Comparison of ENCODE assay signal across 28 mouse cellular contexts in genomic region chr5:65610541-65610940, GRCm38 (mm10).
DNase-seq lines count a peak whose midpoint lies in the region; ATAC-seq lines count a peak whose summit lies in the region.
"Had no signal": no experiment of that assay in that cellular context is flagged by ENCODE, and none has a peak within 500 bp of the region (broad histone marks: within the 10 kb centered on the region; RNA-seq: fewer than 3 reads in every experiment).

No protein-coding gene starts in this region.

- H3K27me3 ChIP-seq in liver, embryonic 16.5 days (ENCODE audit: control insufficient read depth, insufficient read depth, low read depth, low read length) = no peaks in the 10 kb centered on the region
- H3K27me3 ChIP-seq in liver, embryonic 12.5 days (replicated peaks) = no peaks in the 10 kb centered on the region
- H3K27me3 ChIP-seq: CH12.LX; embryonic facial prominence, embryonic 13.5 days; embryonic facial prominence, embryonic 15.5 days; forebrain, embryonic 13.5 days; forebrain, embryonic 15.5 days; Patski had no signal

- DNase-seq in adrenal gland, adult (ENCODE audit: inconsistent age in 2 of 2, low spot score in 1 of 2) = peak; percentile 44 to 70
- no peak for DNase-seq in adrenal gland, postnatal 4 days (ENCODE audit: low spot score in 2 of 2)
- peak; percentile 18 for DNase-seq in adrenal gland, adult 8-10 months
- DNase-seq in adrenal gland, postnatal 25 days = no peak
- DNase-seq in adrenal gland, postnatal 36 days = peak; percentile 48 to 49
- no peak for DNase-seq in spleen, adult 12 weeks (ENCODE audit: low spot score)
- DNase-seq: B cell, adult 2 months; cerebellum, adult 11 months; cerebellum, adult 18-20 months; cerebellum, adult 8-10 months; cerebellum, adult 9-11 months; cerebellum, postnatal 14 days; cerebellum, postnatal 36 days; embryo, embryonic 11 days; forebrain, postnatal 0 days had no signal

- H3K9ac ChIP-seq in liver, embryonic 16.5 days (ENCODE audit: low read depth, low read length) = no peak overlapping the region
- H3K9ac ChIP-seq in liver, embryonic 12.5 days = no peak overlapping the region
- H3K9ac ChIP-seq: embryonic facial prominence, embryonic 13.5 days; embryonic facial prominence, embryonic 15.5 days; forebrain, embryonic 13.5 days; forebrain, embryonic 15.5 days; forebrain, postnatal 0 days had no signal

- H3K9me3 ChIP-seq in liver, embryonic 16.5 days (replicated peaks; ENCODE audit: control insufficient read depth, low read length) = no peaks in the 10 kb centered on the region
- H3K9me3 ChIP-seq in liver, embryonic 12.5 days (replicated peaks) = no peaks in the 10 kb centered on the region
- H3K9me3 ChIP-seq: embryonic facial prominence, embryonic 13.5 days; embryonic facial prominence, embryonic 15.5 days; forebrain, embryonic 10.5 days; forebrain, embryonic 13.5 days; forebrain, embryonic 15.5 days; G1E had no signal

- peak overlapping the region; percentile 14; the same call in 1 of the 2 replicates for H3K27ac ChIP-seq in liver, embryonic 16.5 days (ENCODE audit: low read length)
- H3K27ac ChIP-seq in liver, embryonic 12.5 days = no peak overlapping the region
- H3K27ac ChIP-seq: embryonic facial prominence, embryonic 13.5 days; embryonic facial prominence, embryonic 15.5 days; forebrain, embryonic 10.5 days; forebrain, embryonic 13.5 days; forebrain, embryonic 15.5 days had no signal

- no peak overlapping the region for H3K4me3 ChIP-seq in liver, embryonic 16.5 days (ENCODE audit: low read depth, low read length)
- no peak overlapping the region for H3K4me3 ChIP-seq in liver, embryonic 12.5 days
- H3K4me3 ChIP-seq: embryonic facial prominence, embryonic 13.5 days; embryonic facial prominence, embryonic 15.5 days; erythroblast, embryonic 14.5 days; forebrain, embryonic 10.5 days; forebrain, embryonic 13.5 days; forebrain, embryonic 15.5 days had no signal

- H3K4me1 ChIP-seq in liver, embryonic 16.5 days (ENCODE audit: control insufficient read depth, low read depth, low read length) = no peaks in the 10 kb centered on the region; the same call in 1 of the 2 replicates
- H3K4me1 ChIP-seq in liver, embryonic 12.5 days = peaks cover 11% of the 10 kb centered on the region
- H3K4me1 ChIP-seq: embryonic facial prominence, embryonic 13.5 days; embryonic facial prominence, embryonic 15.5 days; forebrain, embryonic 10.5 days; forebrain, embryonic 13.5 days; forebrain, embryonic 15.5 days had no signal

- peaks cover 15% of the 10 kb centered on the region for H3K36me3 ChIP-seq in liver, embryonic 16.5 days (ENCODE audit: control insufficient read depth, insufficient read depth)
- H3K36me3 ChIP-seq in liver, embryonic 12.5 days = peaks cover 72% of the 10 kb centered on the region

- no peak for ATAC-seq in liver, embryonic 16.5 days (ENCODE audit: low read depth)
- ATAC-seq in liver, embryonic 12.5 days = no peak
- ATAC-seq: activated CD4-positive, CD25-positive, alpha-beta regulatory T cell, adult 4 months; CD4-positive, CD25-positive, alpha-beta regulatory T cell, adult 4 months; forebrain, embryonic 13.5 days; forebrain, embryonic 15.5 days; forebrain, postnatal 0 days had no signal

- H3K4me2 ChIP-seq in liver, embryonic 16.5 days (ENCODE audit: low read depth, low read length) = no peak overlapping the region
- H3K4me2 ChIP-seq in liver, embryonic 12.5 days = no peak overlapping the region
- H3K4me2 ChIP-seq: embryonic facial prominence, embryonic 13.5 days; embryonic facial prominence, embryonic 15.5 days; forebrain, embryonic 13.5 days; forebrain, embryonic 15.5 days had no signal

- 69% methylated on average over 4 of the region's 4 CpGs for WGBS in liver, embryonic 16.5 days (ENCODE audit: insufficient replicate concordance)
- WGBS in liver, embryonic 12.5 days (ENCODE audit: insufficient replicate concordance) = 85% methylated on average over 4 of the region's 4 CpGs

Comparison
In these comparisons a context has a peak if more than half of its experiments do, and no peak if none do; other contexts are left out.
1. DNase-seq: peak in adrenal gland, adult (2 of 2), adrenal gland, adult 8-10 months (single experiment) and adrenal gland, postnatal 36 days (2 of 2); none in adrenal gland, postnatal 4 days (0 of 2), adrenal gland, postnatal 25 days (single experiment) and spleen, adult 12 weeks (single experiment).